In genomic region chr14:31250222-31251083, GRCm38 (mm10) we compare ENCODE assay signal across 8 mouse cellular contexts. TPM values are rescaled to one million over a fixed set of nuclear protein-coding genes. Genes with fewer than 3 reads are reported as not detected.
DNase-seq lines count a peak whose midpoint lies in the region; ATAC-seq and TF ChIP-seq lines count a peak whose summit lies in the region.

No protein-coding gene starts in this region.

- peaks cover 27% of the 10 kb centered on the region for H3K36me3 ChIP-seq in embryonic facial prominence, embryonic 13.5 days
- peaks cover 12% of the 10 kb centered on the region for H3K36me3 ChIP-seq in limb, embryonic 11.5 days (ENCODE audit: control insufficient read depth, insufficient read depth, low read length)
- peaks cover 24% of the 10 kb centered on the region for H3K36me3 ChIP-seq in myocyte (ENCODE audit: control insufficient read depth, insufficient read depth)

- peak overlapping the region; percentile 69 for H3ac ChIP-seq in myocyte (ENCODE audit: control insufficient read depth, insufficient read length)

- WGBS in lung, adult 2 months: 14% methylated on average over 38 of the region's 38 CpGs
- WGBS in embryonic facial prominence, embryonic 13.5 days: 20% methylated on average over 38 of the region's 38 CpGs
- WGBS in limb, embryonic 11.5 days: 22% methylated on average over 38 of the region's 38 CpGs

- no peak for TF ChIP-seq CTCF in lung, adult 2 months (IDR thresholded peaks at IDR 0.05; ENCODE audit: insufficient read depth, low read length)

- H3K27ac ChIP-seq in embryonic facial prominence, embryonic 13.5 days: peak overlapping the region; percentile 95
- peak overlapping the region; percentile 84; the same call in 1 of the 2 replicates for H3K27ac ChIP-seq in limb, embryonic 11.5 days (replicated peaks; ENCODE audit: low read depth, low read length)

- H3K4me2 ChIP-seq in embryonic facial prominence, embryonic 13.5 days: peak overlapping the region; percentile 83
- H3K4me2 ChIP-seq in limb, embryonic 11.5 days (ENCODE audit: low read depth, severe bottlenecking): peak overlapping the region; percentile 68
- peak overlapping the region; percentile 76 for H3K4me2 ChIP-seq in myocyte (ENCODE audit: low read depth)

- H3K27me3 ChIP-seq in embryonic facial prominence, embryonic 13.5 days: no peaks in the 10 kb centered on the region
- no peaks in the 10 kb centered on the region for H3K27me3 ChIP-seq in limb, embryonic 11.5 days (ENCODE audit: control insufficient read depth, insufficient read depth, low read length)
- no peaks in the 10 kb centered on the region for H3K27me3 ChIP-seq in myocyte (ENCODE audit: control insufficient read depth, insufficient read depth, insufficient read length)

- peak overlapping the region; percentile 97 for H3K9ac ChIP-seq in embryonic facial prominence, embryonic 13.5 days
- H3K9ac ChIP-seq in limb, embryonic 11.5 days (ENCODE audit: low read length): peak overlapping the region; percentile 95

- H3K4me3 ChIP-seq in lung, adult 2 months (replicated peaks; ENCODE audit: extremely low read depth, low read depth, low read length): peak overlapping the region; percentile 97
- peak overlapping the region; percentile 97 for H3K4me3 ChIP-seq in embryonic facial prominence, embryonic 13.5 days
- peak overlapping the region; percentile 98 for H3K4me3 ChIP-seq in limb, embryonic 11.5 days (ENCODE audit: low read depth, low read length)
- H3K4me3 ChIP-seq in myocyte: peak overlapping the region; percentile 89

- no peaks in the 10 kb centered on the region for H3K9me3 ChIP-seq in embryonic facial prominence, embryonic 13.5 days
- no peaks in the 10 kb centered on the region for H3K9me3 ChIP-seq in limb, embryonic 11.5 days (ENCODE audit: control insufficient read depth, low read length)

- no peak for DNase-seq in lung, adult 2 months
- DNase-seq in lung, postnatal 10 days: no peak
- no peak for DNase-seq in limb, embryonic 11.5 days (ENCODE audit: low spot score)
- DNase-seq in left cerebral cortex, adult 8-10 months (ENCODE audit: low spot score in 2 of 2): no peak
- no peak for DNase-seq in cerebellum, postnatal 36 days
- DNase-seq in urinary bladder, postnatal 10 days (ENCODE audit: low spot score): no peak

- H3K79me2 ChIP-seq in myocyte (ENCODE audit: control insufficient read depth, insufficient read depth): peaks cover 21% of the 10 kb centered on the region

- no peak; the same call in 1 of the 2 replicates for ATAC-seq in embryonic facial prominence, embryonic 13.5 days (ENCODE audit: insufficient number of reproducible peaks, insufficient read depth, low FRiP score, low TSS enrichment, low read depth)
- no peak; the same call in 1 of the 2 replicates for ATAC-seq in limb, embryonic 11.5 days (ENCODE audit: insufficient number of reproducible peaks, low FRiP score, low TSS enrichment, low read depth)

- peaks cover 3% of the 10 kb centered on the region for H3K4me1 ChIP-seq in lung, adult 2 months (ENCODE audit: control insufficient read depth, insufficient read depth, low read length)
- H3K4me1 ChIP-seq in embryonic facial prominence, embryonic 13.5 days: peaks cover 16% of the 10 kb centered on the region
- 0 out of 2 replicates have a peak, but pooled peaks cover 2% of the 10 kb centered on the region for H3K4me1 ChIP-seq in limb, embryonic 11.5 days (ENCODE audit: control insufficient read depth, insufficient read depth, low read length)

- TF ChIP-seq POLR2A in lung, adult 2 months (IDR thresholded peaks at IDR 0.05; ENCODE audit: borderline replicate concordance, extremely low read depth, low read depth, low read length): no peak
- no peak for TF ChIP-seq POLR2A in myocyte (IDR thresholded peaks at IDR 0.05; ENCODE audit: insufficient read length, low read depth)

TF ChIP-seq in myocyte, 11 proteins besides CTCF, POLR2A, EP300 and RAD21:
- TF ChIP-seq MYOD1 (IDR thresholded peaks at IDR 0.05; ENCODE audit: control insufficient read depth in 1 of 3, insufficient read length in 2 of 3, low read depth in 2 of 3) (no peak), SRF (IDR thresholded peaks at IDR 0.05; ENCODE audit: control insufficient read depth, insufficient read length, low read depth) (no peak), E2F4 (IDR thresholded peaks at IDR 0.05; ENCODE audit: insufficient read depth) (no peak), POLR2AphosphoS2 (IDR thresholded peaks at IDR 0.05; ENCODE audit: insufficient read length, low read depth) (no peak), TCF12 (IDR thresholded peaks at IDR 0.05; ENCODE audit: insufficient read depth, poor library complexity, severe bottlenecking) (no peak), MYOG (IDR thresholded peaks at IDR 0.05; ENCODE audit: control insufficient read depth in 1 of 3, insufficient read depth in 1 of 3, insufficient read length in 2 of 3, low read depth in 2 of 3) (no peak), TCF3 (IDR thresholded peaks at IDR 0.05; ENCODE audit: insufficient read length, low read depth) (no peak), MAX (IDR thresholded peaks at IDR 0.05; ENCODE audit: low read depth) (no peak), CEBPB (IDR thresholded peaks at IDR 0.05; ENCODE audit: insufficient read depth, poor library complexity, severe bottlenecking) (no peak), USF1 (IDR thresholded peaks at IDR 0.05; ENCODE audit: low read depth) (no peak), REST (IDR thresholded peaks at IDR 0.05; ENCODE audit: insufficient read depth, insufficient read length) (no peak)

RNA-seq across cellular contexts. Expression of gene Phf7, which starts 0.7 kb away (rescaled TPM):
- 4.8 and 5.4 TPM in 2 replicates for polyA plus RNA-seq in lung, adult 2 months (2012; rRNA removed)
- 12.4 and 14.3 TPM in 2 replicates for polyA plus RNA-seq in embryonic facial prominence, embryonic 13.5 days (2015; fragmentation: Nextera tagmentation; extraction: Ambion mirVana)
- polyA plus RNA-seq in limb, embryonic 11.5 days (2014; fragmentation: Nextera tagmentation; extraction: Ambion mirVana): 12.7 and 13.5 TPM in 2 replicates
- 5.4 TPM for polyA plus RNA-seq in myocyte (2012; fragmentation: generic; extraction: Trizol)
- 1 to 10 TPM; 5.1 to 6.3 (median 5.7) TPM for total RNA-seq in left cerebral cortex, adult 8-10 months (2022)

RNA-seq across cellular contexts. Expression of gene Bap1, which starts 0.8 kb away (rescaled TPM):
- polyA plus RNA-seq in lung, adult 2 months (2012; rRNA removed): 43.9 and 48.3 TPM in 2 replicates
- 90.3 and 93.1 TPM in 2 replicates for polyA plus RNA-seq in embryonic facial prominence, embryonic 13.5 days (2015; fragmentation: Nextera tagmentation; extraction: Ambion mirVana)
- 111 and 112 TPM in 2 replicates for polyA plus RNA-seq in limb, embryonic 11.5 days (2014; fragmentation: Nextera tagmentation; extraction: Ambion mirVana)
- 42.6 TPM for polyA plus RNA-seq in myocyte (2012; fragmentation: generic; extraction: Trizol)
- total RNA-seq in left cerebral cortex, adult 8-10 months (2022): 100 to 1,000 TPM; 131 to 140 (median 137) TPM

RNA-seq across cellular contexts. Expression of gene Sema3g, which starts 32.8 kb away (rescaled TPM):
- polyA plus RNA-seq in lung, adult 2 months (2012; rRNA removed): 95.9 and 109 TPM in 2 replicates
- polyA plus RNA-seq in embryonic facial prominence, embryonic 13.5 days (2015; fragmentation: Nextera tagmentation; extraction: Ambion mirVana): 1.2 and 1.3 TPM in 2 replicates
- polyA plus RNA-seq in limb, embryonic 11.5 days (2014; fragmentation: Nextera tagmentation; extraction: Ambion mirVana): 0.09 and 0.20 TPM in 2 replicates
- 1.8 TPM for polyA plus RNA-seq in myocyte (2012; fragmentation: generic; extraction: Trizol)
- total RNA-seq in left cerebral cortex, adult 8-10 months (2022): 1 to 10 TPM; 5.0 to 6.0 (median 5.7) TPM

RNA-seq across cellular contexts. Expression of gene Nisch, which starts 33.7 kb away (rescaled TPM):
- polyA plus RNA-seq in lung, adult 2 months (2012; rRNA removed): 412 and 458 TPM in 2 replicates
- 415 and 428 TPM in 2 replicates for polyA plus RNA-seq in embryonic facial prominence, embryonic 13.5 days (2015; fragmentation: Nextera tagmentation; extraction: Ambion mirVana)
- polyA plus RNA-seq in limb, embryonic 11.5 days (2014; fragmentation: Nextera tagmentation; extraction: Ambion mirVana): 346 and 377 TPM in 2 replicates
- 266 TPM for polyA plus RNA-seq in myocyte (2012; fragmentation: generic; extraction: Trizol)
- 100 to 1,000 TPM; 363 to 424 (median 392) TPM for total RNA-seq in left cerebral cortex, adult 8-10 months (2022)

RNA-seq across cellular contexts. Expression of gene Tnnc1, which starts 42.3 kb away (rescaled TPM):
- polyA plus RNA-seq in lung, adult 2 months (2012; rRNA removed): 25.4 and 32.2 TPM in 2 replicates
- 34.6 and 38.8 TPM in 2 replicates for polyA plus RNA-seq in embryonic facial prominence, embryonic 13.5 days (2015; fragmentation: Nextera tagmentation; extraction: Ambion mirVana)
- 16.6 and 18.7 TPM in 2 replicates for polyA plus RNA-seq in limb, embryonic 11.5 days (2014; fragmentation: Nextera tagmentation; extraction: Ambion mirVana)
- 7,028 TPM for polyA plus RNA-seq in myocyte (2012; fragmentation: generic; extraction: Trizol)
- 10 to 100 TPM; 19.5 to 22.6 (median 19.7) TPM for total RNA-seq in left cerebral cortex, adult 8-10 months (2022)

Comparison
In these comparisons a context has a peak if more than half of its experiments do, and no peak if none do; other contexts are left out.
1. RNA of gene Sema3g, which starts 32.8 kb away (polyA plus RNA-seq): 95.9 to 109 TPM in lung, adult 2 months; 1.8 TPM in myocyte (single experiment), 1.2 to 1.3 TPM in embryonic facial prominence, embryonic 13.5 days and 0.09 to 0.20 TPM in limb, embryonic 11.5 days; every median in the first group is over 10 times any median in the second.
2. Peak in every context shown above with its lines, with median percentiles within 50 percentile points of each other: H3K4me3 ChIP-seq and H3K4me2 ChIP-seq.